Mouse (Mus musculus): ENCODE results near the gene Chrm5.

Gene Chrm5

GRCm38 (mm10) chr2:112480669-112481068 is at the start of gene Chrm5:
Gene Chrm5, minus strand, starts transcription at chr2:112480769.
- DNase-seq, result no peak

DNA sequence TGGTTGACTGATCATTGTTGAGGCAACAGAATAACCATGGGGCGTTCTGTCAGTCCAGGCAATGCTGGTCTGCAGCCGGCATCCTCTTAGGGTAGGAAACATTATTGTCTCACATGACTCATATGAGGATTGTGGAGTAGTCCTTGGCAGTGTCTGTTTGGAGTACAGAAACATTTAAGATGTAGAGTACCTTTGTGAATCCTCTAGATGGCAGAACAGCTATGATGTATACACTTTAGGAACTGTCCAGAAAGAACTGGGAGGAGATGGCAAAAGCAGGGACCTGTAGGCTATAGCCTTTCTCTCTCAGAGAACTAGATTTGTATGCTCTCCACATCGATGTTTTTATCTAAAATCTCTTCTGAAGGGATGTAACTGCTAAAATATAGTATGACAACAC is 46.4 kb upstream of the Chrm5 start:
- DNase-seq, result no peak

GRCm38 (mm10) chr2:112520526-112521482 is 40.2 kb upstream of the Chrm5 start:
- DNase-seq, result no peak

GRCm38 (mm10) chr2:112518541-112518940 is 38.0 kb upstream of the Chrm5 start:
- no peak for DNase-seq

DNA sequence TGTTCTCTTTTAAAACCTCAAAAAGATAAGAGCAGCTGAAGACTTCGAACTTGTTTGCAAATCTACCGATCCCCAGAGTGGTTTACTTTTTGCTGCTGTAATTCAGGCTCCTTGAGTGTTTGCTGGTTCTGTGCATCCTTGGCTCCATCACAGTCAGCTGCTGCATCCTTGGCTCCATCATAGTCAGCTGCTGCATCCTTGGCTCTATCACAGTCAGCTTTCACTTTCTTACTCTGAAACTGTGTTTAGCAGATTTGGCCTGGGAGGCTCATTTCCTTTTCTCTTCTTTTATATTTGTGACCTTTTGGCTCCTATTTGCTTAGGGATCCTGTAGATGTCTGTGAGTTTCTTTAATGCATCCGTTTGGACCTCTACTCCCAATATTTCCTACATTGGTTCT is 36.6 kb upstream of the Chrm5 start:
- DNase-seq, result no peak

DNA sequence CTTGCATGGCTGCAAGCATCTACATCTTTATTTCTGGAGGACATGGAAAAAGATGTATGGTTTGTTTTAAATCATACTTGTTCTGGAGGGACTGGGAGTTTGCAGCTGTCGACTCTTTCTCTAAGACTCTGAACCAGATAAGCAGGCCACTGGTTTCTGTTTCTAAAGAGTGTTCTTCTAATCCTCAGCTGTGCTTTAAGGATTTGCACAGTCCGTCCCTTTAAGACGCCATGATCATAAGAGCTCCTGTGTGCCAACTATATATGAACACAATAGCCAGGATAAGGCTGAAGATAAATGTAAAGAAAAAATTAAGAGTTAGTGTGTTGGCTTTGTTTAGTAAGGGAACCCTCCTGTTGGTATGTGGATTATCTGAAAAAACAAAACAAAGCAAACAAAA is 36.2 kb upstream of the Chrm5 start:
- DNase-seq, result no peak

DNA sequence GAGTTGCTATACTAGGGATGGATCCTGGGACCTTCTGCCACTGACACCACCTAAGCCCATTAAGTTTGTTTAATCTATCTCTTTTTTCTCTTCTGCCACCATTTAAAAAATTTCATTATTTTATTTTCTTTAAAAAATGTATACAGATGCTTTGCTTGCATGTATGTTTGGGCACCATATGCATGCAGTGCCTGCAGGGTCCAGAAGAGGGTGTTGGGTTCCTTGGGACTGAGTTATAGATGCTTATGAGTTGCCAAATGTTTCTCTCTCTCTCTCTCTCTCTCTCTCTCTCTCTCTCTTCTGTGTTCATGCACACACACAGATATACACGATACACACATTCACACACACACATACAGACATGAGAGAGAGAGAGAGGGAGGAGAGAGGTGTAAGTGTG is 32.5 kb upstream of the Chrm5 start:
- no peak for DNase-seq

- no peak for DNase-seq
Observed at GRCm38 (mm10) chr2:112510140-112510539, 29.6 kb upstream of the Chrm5 start.

DNA sequence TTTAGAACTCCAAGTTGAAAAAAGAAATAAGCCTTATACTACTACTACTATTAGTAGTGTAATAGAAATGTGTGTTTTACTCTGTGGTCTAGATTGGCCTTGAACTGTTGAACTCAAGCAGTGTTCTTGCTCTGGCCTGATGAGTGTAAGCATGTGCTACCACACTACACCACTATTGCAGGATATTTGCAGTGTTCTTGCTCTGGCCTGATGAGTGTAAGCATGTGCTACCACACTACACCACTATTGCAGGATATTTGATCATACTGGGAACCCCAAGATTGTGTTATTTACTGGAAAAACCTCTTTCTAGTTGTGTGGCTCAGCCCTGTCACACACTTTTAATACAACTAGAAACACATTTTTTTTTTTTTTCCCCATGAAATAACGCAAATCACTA is 26.9 kb upstream of the Chrm5 start:
- no peak for DNase-seq

- DNase-seq, result no peak
Observed at GRCm38 (mm10) chr2:112506841-112507435, 26.4 kb upstream of the Chrm5 start.

DNA sequence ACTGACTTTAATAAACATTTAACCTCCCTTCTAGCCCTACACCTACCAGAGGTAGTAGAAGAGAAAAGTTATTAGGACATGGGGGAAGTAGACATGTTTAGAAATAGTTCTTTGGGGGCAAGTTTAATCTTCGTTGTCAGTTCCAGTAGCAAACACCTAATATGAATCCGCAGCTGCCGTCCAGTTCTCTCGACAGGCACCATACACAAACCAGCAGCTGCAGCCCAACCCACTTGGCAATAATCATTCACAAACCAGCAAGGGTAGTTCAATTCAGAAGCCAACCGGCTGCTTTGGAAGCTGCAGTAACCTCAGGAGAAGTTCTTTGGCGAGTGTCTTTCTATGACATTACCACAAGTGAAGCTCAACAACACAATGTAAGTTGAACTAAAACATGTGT is 23.4 kb upstream of the Chrm5 start:
- DNase-seq, result no peak

GRCm38 (mm10) chr2:112501209-112501608 is 20.6 kb upstream of the Chrm5 start:
- peak; percentile 72 for DNase-seq

DNA sequence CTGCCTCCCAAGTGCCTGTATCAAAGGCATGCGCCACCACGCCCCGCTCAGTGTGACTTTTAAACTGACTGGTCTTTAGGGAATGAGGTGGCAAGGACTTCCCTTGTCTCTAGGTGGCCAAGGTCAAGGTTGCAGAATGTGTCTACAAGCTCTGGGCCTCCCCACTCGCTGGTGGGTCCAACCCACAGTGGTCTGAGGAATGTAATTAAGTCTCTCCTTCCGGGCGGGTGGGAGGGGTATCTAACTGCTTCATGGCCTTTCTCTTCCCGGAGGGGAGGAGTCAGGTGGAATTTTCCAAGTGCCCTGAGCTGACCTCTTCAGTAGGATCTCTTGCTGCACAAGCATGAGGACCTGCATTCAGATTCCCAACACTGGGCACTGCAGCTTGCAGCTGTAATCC is 17.3 kb upstream of the Chrm5 start:
- DNase-seq, result no peak

GRCm38 (mm10) chr2:112493539-112494260 is 13.1 kb upstream of the Chrm5 start:
- no peak for DNase-seq

DNA sequence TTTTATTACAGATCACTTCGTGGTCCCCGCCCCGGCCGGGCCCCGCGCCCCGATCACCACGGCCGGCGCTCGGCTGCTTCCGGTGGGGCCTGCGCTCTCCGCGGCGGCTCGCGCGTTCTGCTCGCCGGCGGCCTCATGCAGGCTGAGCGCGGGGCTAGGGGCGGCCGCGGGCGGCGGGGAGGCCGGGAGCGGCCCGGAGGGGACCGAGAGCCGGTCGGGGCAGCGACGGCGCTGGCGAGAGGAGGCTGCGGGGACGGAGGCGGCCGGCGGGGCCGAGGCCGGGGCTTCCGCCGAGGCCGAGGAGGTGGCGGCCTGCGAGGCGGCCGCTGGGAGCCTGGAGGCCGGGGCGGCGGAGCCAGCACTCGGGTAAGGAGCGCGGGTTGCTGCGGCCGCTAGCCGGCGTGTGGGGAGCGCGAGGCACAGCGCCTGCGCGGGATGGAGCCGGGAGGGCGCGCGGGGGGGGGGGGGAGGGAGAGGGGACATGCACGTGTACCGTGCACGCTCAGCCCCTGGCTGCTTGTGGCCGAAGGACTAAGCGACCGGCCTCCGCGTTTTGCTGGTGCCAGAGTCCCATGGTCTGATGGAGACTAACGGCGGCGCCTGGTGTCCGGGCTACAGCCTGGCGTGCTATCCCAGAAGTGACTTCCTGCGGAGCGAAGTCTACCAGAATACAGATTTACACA is 12.4 kb upstream of the Chrm5 start, which contains the start of gene Aven:
Gene Aven (plus strand): TSS at position 109 of the 683 bp plus-strand sequence.
- DNase-seq, result peak; percentile 81

GRCm38 (mm10) chr2:112492431-112492855 is 11.9 kb upstream of the Chrm5 start:
- peak; percentile 29 for DNase-seq

- DNase-seq, result no peak
Observed at GRCm38 (mm10) chr2:112491629-112492028, 11.1 kb upstream of the Chrm5 start.

DNA sequence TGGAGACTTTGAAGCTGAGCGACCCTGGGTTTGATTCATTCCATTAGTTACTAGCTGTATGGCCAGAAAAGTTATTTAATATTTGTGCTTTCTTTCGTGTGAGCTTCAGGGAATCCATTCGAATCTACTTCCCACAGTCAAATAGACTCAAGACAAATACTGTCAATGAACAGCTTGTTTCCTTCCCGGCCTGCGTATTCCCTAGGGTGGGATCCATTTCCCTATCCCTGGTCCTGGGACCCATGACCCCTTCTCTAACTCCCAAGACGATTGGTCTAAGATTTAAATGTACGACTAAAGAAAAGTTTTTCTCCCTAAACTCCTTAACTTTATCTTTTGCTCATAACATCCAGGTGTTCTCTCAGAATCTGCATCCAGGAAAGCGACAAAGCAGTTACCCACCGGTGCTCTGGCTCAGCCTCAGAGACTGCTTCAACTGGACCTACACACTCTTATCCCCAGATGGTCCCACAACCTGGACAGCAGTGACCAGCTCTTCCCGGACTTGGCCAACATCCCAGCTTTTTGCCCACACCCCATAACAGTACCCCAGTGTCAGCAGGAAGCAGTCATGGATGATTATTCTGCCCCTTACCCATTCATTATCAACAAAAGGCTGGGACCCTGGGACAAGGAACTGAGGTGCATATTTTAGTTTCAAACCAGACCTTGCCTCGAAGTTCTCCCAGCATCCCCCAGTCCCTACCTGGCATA is 10.1 kb upstream of the Chrm5 start:
- no peak for DNase-seq

DNA sequence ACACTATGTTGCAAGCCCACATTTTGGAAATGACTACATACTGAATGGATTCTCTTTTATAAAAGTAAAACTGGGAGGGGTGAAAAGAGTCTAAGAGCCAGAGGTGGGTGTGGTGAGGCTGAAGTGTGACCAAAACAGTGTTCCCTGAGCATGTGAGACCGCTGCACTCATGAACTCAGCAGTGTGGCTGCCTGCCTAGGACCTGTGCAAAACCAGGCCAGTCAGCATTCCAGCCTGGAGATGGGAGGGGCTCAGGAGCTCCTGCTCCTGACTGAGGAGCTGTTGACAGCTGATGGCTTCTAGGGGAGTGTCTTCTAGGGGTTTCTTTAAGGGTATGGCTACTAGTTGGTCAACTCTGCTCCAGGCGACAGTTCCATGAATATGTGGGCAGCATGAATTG is 4.3 kb upstream of the Chrm5 start:
- DNase-seq, result no peak

- DNase-seq, result no peak
Observed at GRCm38 (mm10) chr2:112483334-112483651, 2.7 kb upstream of the Chrm5 start.

- DNase-seq, result no peak
Observed at GRCm38 (mm10) chr2:112482533-112483333, 2.2 kb upstream of the Chrm5 start.

DNA sequence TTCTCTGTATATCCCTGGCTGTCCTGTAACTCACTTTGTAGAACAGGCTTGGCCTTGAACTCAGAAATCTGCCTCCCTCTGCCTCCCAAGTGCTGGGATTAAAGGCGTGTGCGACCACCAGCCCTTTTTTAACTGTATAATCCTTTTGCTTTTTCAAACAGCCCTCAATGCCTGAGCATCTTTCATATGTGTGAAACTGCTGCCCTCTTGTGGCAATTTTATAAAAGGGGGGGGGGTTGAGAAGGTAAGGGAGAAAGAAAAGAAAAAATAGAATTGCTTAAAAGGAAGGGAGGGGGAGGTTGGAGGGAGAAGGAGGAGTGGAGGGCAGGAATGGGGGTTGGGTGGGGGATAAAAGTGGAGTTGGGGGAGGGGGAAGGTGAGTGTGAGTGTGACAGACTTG is 995 bp upstream of the Chrm5 start:
- peak; percentile 35 for DNase-seq

Data from lung, postnatal 14 days (tissue).